Mouse (Mus musculus) heart, postnatal 10 days (tissue): ENCODE data around the gene Ptpn5. TPM values are rescaled to one million over a fixed set of nuclear protein-coding genes. Genes with fewer than 3 reads are reported as not detected.

Source experiments
- microRNA-seq, 2 experiments: library from miRNA; unstranded; fragments of <30 nt; microRNA quantifications; one replicate each; pipeline ENCODE4 v1.2.0; 2022
- total RNA-seq, 2 experiments: library from RNA; stranded (reverse); gene quantifications; 2 replicates each; pipeline ENCODE4 v1.2.3; 2021

The Ptpn5 gene
- total RNA-seq, 2 experiments from 2014 or later, result not detected

Small RNA genes lying within 50 kb of the gene (microRNA-seq; reads per million reads assigned to microRNA genes)
- 0 reads per million in 2 experiments for gene Mir7056

Other genes with a start within 250 kb of the Ptpn5 start
- gene Tsg101, start 213.7 kb downstream of the Ptpn5 start, total RNA-seq, result 10 to 100 TPM; 78.8 to 80.3 TPM
- gene Uevld, start 175.2 kb downstream of the Ptpn5 start, total RNA-seq, result 10 to 100 TPM; 10.8 to 13.4 TPM
- gene Gm9999, start 150.1 kb downstream of the Ptpn5 start, total RNA-seq, result not detected
- 10 to 100 TPM; 12.5 to 13.8 TPM for gene Spty2d1, start 125.3 kb downstream of the Ptpn5 start, total RNA-seq
- 10 to 100 TPM; 33.8 to 37.3 TPM for gene Tmem86a, start 83.1 kb downstream of the Ptpn5 start, total RNA-seq
- gene Mrgpra6, start 71.2 kb upstream of the Ptpn5 start, total RNA-seq, result not detected
- not detected for gene Mrgpra9, start 119.2 kb upstream of the Ptpn5 start, total RNA-seq
- not detected for gene Mrgpra1, start 220.6 kb upstream of the Ptpn5 start, total RNA-seq